Mouse (Mus musculus) adrenal gland, postnatal 10 days (tissue): Measurements from ENCODE around the gene Adam15. TPM values are rescaled to one million over a fixed set of nuclear protein-coding genes. Genes with fewer than 3 reads are reported as not detected.
A peak's percentile ranks its signal among the peaks of the same experiment; 100 is the strongest.

Experiments
- DNase-seq: peaks from one replicate; pipeline ENCODE4 v3.0.0; 2021; ENCODE audit warnings: mixed read lengths
- long read RNA-seq, 2 experiments: library from polyadenylated mRNA; stranded (forward); transcript quantifications; one replicate each; pipeline ENCODE4 v2.0.0; 2021
- total RNA-seq, 2 experiments: library from RNA; stranded (reverse); gene quantifications; 2 replicates each; pipeline ENCODE4 v1.2.3; 2021

Gene Adam15
- 10 to 100 TPM; 62.8 to 68.9 TPM for total RNA-seq
- long read RNA-seq, experiment 1, transcript Adam15-202 (21 exons, 2,799 nt), result major isoform, 15 of 56 reads
- long read RNA-seq, experiment 1, partial matches to known transcripts, result 11 of 56 reads
- long read RNA-seq, experiment 1, other reads (novel, unspliced or antisense), result 28 of 56 reads
- long read RNA-seq, experiment 2, transcript Adam15-202 (21 exons, 2,799 nt), result major isoform, 10 of 35 reads
- long read RNA-seq, experiment 2, partial matches to known transcripts, result 1 of 35 reads
- long read RNA-seq, experiment 2, other reads (novel, unspliced or antisense), result 20 of 35 reads

GRCm38 (mm10) chr3:89349869-89350501 is at the start of gene Adam15:
Adam15 (minus strand) TSS chr3:89349996.
- peak; percentile 98 for DNase-seq

- DNase-seq, result no peak
Observed at GRCm38 (mm10) chr3:89396654-89397005, 46.8 kb upstream of the Adam15 start.

GRCm38 (mm10) chr3:89395806-89396653 is 46.2 kb upstream of the Adam15 start:
- peak; percentile 78 for DNase-seq

GRCm38 (mm10) chr3:89395419-89395805 is 45.6 kb upstream of the Adam15 start:
- DNase-seq, result peak; percentile 48

GRCm38 (mm10) chr3:89394894-89395256 is 45.1 kb upstream of the Adam15 start:
- peak; percentile 86 for DNase-seq

- peak; percentile 89 for DNase-seq
Observed at GRCm38 (mm10) chr3:89394006-89394893, 44.5 kb upstream of the Adam15 start, which contains the start of gene Zbtb7b. Zbtb7b (minus strand) TSS chr3:89394776.

GRCm38 (mm10) chr3:89393605-89394004 is 43.8 kb upstream of the Adam15 start:
- DNase-seq, result peak; percentile 99

- DNase-seq, result peak; percentile 59
Observed at GRCm38 (mm10) chr3:89392871-89393311, 43.1 kb upstream of the Adam15 start.

- DNase-seq, result peak; percentile 86
Observed at GRCm38 (mm10) chr3:89391663-89392511, 42.1 kb upstream of the Adam15 start.

GRCm38 (mm10) chr3:89390699-89391662 is 41.2 kb upstream of the Adam15 start:
- DNase-seq, result peak; percentile 64

GRCm38 (mm10) chr3:89390111-89390515 is 40.3 kb upstream of the Adam15 start:
- peak; percentile 82 for DNase-seq

- DNase-seq, result no peak
Observed at GRCm38 (mm10) chr3:89388901-89389740, 39.3 kb upstream of the Adam15 start.

GRCm38 (mm10) chr3:89388134-89388881 is 38.5 kb upstream of the Adam15 start:
- DNase-seq, result peak; percentile 82

GRCm38 (mm10) chr3:89387632-89388031 is 37.8 kb upstream of the Adam15 start:
- DNase-seq, result peak; percentile 72

GRCm38 (mm10) chr3:89386438-89387420 is 36.9 kb upstream of the Adam15 start:
- DNase-seq, result peak; percentile 66

- no peak for DNase-seq
Observed at GRCm38 (mm10) chr3:89385451-89385850, 35.7 kb upstream of the Adam15 start.
